Mouse (Mus musculus) frontal cortex, postnatal 10 days (tissue): ENCODE results near the gene Nmnat3.
"Not testable (repeated sequence)": the region's sequence is repeated elsewhere in the genome, so short reads cannot be mapped to it uniquely, and the experiment has no call there.

Experiments used
- DNase-seq, 2 experiments: peaks; one replicate each; pipeline ENCODE4 v3.0.0; 2022; ENCODE audit warnings: low spot score in 2 of 2, mixed read lengths in 1 of 2

Gene Nmnat3

DNA sequence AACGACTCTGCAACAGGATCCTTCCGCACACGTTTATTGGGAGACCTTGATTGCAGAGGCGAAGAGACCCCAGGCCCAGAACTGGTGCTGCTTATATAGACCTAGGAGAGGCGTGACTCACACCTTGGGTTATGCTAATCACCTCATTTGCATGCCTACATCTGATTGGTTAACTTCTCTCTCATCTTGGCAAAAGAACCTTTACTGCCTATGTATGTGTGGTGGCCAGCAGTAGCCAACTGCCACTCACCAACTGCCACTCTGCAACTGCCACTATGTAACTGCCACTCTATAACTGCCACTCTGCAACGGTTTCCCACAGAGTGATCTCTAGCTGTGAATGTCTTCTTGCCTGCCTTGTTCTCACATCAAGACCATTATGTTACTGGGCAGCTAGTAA is at the start of gene Nmnat3:
Gene Nmnat3, plus strand, starts transcription at position 301 of the 400 bp plus-strand sequence.
- DNase-seq = not testable (repeated sequence)

GRCm38 (mm10) chr9:98243481-98243880 is 43.8 kb upstream of the Nmnat3 start:
- DNase-seq = no peak

GRCm38 (mm10) chr9:98244223-98244622 is 43.0 kb upstream of the Nmnat3 start:
- DNase-seq = peak in 1 of 2 experiments; percentile 58

DNA sequence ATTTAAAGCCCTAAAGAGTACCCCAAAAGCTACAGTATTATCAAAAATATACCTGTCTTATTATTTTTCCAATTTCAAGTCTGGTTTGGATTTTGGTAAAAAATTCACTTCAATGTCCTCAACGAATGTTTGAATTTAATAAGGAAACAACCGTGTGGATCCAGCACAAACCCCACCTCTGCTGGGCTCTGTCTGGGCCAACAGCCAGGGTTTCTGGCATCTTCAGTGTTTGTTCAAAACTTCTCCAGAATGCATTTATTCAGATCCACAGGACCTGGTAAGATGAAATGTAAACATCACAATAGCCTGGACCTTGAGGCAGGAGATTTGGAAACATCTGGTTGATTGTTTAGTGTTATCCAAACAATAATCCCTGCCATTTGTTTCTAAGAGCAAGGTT is 42.0 kb upstream of the Nmnat3 start:
- DNase-seq = no peak

- no peak for DNase-seq
These were observed 40.9 kb upstream of the Nmnat3 start for GRCm38 (mm10) chr9:98246351-98246750.

GRCm38 (mm10) chr9:98260210-98260609 is 27.0 kb upstream of the Nmnat3 start:
- no peak for DNase-seq

DNA sequence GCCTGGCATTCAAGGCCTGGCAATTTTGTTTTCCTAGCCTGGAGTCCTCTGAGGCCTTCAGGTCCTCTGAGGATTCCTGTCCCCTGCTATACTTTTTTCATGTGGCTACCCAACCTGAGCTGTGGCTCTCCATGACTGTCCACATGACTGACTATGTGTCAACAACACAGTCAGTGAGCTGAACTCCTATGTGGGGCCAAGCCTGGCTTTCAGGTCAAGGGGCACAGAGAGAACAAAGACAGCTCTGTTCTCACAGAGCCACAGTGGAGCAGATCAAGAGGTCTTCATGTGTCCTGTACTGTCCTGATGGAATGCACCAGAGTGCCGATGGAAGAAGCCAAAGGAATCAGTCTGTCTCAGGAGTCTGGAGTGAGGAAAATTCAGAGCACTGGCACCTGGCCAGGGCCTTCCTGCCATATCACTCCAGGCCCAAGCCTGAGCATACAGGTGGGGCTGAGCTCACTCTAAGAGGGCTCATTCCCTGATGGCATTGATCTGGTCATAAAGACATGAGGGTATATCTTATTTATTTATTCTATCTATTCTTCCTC is 25.7 kb upstream of the Nmnat3 start:
- DNase-seq = no peak

GRCm38 (mm10) chr9:98264916-98265315 is 22.3 kb upstream of the Nmnat3 start:
- no peak for DNase-seq

GRCm38 (mm10) chr9:98272734-98273133 is 14.5 kb upstream of the Nmnat3 start:
- DNase-seq = no peak

- DNase-seq = no peak
These were observed 12.2 kb upstream of the Nmnat3 start for GRCm38 (mm10) chr9:98275080-98275479.

DNA sequence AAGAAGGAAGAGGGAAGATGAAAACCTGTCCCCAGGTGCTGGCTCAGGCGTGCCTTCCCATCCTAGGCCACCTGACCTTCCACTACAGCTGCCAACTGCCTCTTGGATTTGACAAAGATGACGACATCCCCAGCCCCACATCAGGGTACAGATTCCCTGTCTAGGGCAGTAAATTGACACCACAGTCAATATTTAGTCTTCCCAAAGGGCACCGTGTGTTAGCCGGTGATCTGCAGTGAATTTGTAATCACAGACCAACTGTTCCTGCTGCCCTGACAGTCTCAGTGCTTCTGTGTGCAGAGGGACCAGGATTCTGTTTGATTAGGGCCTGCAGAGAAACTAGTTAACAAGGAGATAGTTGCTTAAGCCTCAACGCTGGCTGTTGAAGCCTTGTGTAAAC is 7.1 kb upstream of the Nmnat3 start:
- no peak for DNase-seq

DNA sequence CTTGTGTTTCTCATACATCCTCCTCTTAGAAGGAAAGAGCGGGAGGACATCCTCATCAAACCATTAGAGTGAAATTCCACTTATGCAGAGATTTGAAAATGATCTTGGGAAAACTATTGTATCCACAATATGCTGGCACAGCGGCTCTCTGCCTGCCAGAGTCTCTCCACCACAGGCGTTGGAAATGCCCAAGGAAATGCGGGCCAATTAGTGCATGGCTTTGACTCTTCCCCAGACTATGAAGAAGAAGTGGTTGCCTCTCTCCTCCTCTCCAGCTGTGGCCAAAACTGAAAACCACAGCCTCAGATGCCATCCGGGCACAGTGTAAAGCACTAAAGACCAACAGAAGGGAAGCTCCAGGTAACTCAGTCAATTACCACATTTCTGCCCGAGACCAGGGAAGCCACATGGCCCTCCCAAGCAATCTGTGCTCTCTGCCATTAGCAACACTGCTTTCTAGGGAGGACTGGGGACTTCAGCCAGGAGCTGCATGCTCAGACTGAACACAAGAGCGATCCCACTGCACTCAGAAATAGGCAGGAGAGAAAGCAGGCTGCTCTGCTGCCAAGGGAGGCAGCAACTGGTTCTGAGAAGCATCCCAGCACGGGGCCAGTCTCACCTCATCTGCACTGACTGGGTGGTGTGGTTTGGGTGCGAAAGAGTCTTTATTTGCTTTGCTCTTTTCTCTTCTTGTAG is 1.5 kb upstream of the Nmnat3 start:
- no peak for DNase-seq

DNA sequence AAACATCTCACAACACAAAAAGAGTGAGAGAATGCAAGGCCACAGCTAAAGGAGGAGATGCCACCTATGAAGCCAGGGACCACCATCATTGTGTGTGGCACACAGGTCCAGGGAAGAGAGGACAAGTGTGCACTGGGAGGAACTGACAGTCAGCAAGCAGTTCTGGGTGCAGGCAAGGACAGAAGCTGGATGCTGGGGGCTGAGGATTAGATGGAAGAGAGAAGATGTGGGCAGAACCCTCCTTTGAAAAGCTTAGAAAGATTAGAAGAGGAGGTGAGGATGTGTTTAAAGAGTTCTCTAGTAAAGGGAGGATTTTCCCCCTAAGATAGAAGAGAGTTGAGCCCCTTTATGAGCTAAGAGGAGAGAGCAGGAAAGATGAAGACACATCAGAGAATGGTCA is 2.4 kb downstream of the Nmnat3 start:
- DNase-seq = no peak

- no peak for DNase-seq
These were observed 3.4 kb downstream of the Nmnat3 start for GRCm38 (mm10) chr9:98290591-98290990.

- peak; percentile 67 to 69 for DNase-seq
These were observed 9.4 kb downstream of the Nmnat3 start for GRCm38 (mm10) chr9:98296383-98297201.

- no peak for DNase-seq
These were observed 10.2 kb downstream of the Nmnat3 start for GRCm38 (mm10) chr9:98297234-98297936.

GRCm38 (mm10) chr9:98297937-98298595 is 10.8 kb downstream of the Nmnat3 start:
- DNase-seq = no peak

DNA sequence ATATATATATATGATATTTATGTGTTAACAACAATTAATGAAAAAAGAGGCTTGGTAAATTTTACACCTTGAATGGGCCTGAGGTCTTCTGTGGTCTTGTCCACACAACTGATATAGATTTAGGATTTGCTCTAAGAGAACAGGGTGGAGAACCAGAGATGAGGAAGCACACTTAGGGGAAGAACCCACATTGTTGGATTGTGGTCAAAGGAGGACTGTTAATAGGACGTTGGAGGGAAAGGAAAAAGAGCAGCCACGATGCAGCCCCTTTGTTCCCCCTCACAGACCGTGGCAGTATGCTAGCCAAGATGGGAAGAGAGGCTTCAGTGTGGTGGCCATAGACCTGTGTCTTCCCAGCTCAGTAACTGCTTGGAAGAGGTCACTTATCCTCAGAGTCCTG is 11.5 kb downstream of the Nmnat3 start:
- no peak for DNase-seq

- DNase-seq = no peak
These were observed 12.0 kb downstream of the Nmnat3 start for GRCm38 (mm10) chr9:98299235-98299634.

DNA sequence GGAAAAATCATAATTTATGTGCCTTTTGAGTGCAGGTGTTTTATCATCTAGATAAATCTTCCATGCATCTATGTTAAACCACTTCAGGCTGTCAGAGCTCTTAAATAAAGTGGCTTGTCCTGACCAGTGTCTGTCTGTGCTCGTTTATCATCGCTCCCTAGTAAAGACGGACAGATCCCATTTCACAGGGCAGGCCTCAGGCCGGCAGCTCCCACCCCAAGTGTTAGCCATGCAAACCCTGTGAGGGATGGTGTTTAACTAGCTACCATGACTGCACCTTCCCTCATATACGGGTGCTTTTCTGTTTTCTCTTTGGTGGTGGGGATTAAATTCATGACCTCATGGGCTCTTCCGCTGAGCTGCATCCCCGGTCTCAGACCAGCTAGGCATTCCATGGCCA is 13.3 kb downstream of the Nmnat3 start:
- DNase-seq = no peak

DNA sequence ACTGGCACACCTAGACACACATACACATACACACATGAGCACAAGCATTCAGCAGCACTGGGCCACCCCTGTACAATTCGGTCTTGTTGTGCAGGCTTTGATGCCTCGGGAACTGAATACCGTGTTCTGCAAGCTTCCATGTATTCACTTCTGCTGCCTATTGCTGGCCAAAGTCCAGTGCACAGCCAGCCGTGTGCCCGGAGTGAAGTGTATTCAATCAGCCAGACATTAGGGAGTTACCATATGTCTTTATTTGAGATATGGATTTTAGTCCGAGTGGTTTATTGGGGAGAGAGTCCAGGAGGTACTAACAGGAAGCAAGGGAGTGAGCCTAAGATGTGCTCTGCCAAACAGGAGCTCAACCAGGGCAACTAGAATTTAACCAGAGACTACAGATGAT is 19.8 kb downstream of the Nmnat3 start:
- DNase-seq = no peak
